Mouse (Mus musculus) embryo, embryonic 11.5 days (tissue): ENCODE results near the gene Ajap1.

Experiments used
- DNase-seq: peaks from one replicate; pipeline ENCODE4 v3.0.0-alpha.2; 2012; ENCODE audit warnings: low read depth, low spot score

The Ajap1 gene

GRCm38 (mm10) chr4:153482459-153483338 lies at the start of gene Ajap1:
Gene Ajap1 (minus strand): TSS chr4:153482811.
- no peak for DNase-seq

- DNase-seq = no peak
Measured at GRCm38 (mm10) chr4:153530536-153530935, 47.9 kb upstream of the Ajap1 start.

- DNase-seq = no peak
Measured at GRCm38 (mm10) chr4:153521601-153522000, 39.0 kb upstream of the Ajap1 start.

- no peak for DNase-seq
Measured at GRCm38 (mm10) chr4:153519888-153520287, 37.3 kb upstream of the Ajap1 start.

- no peak for DNase-seq
Measured at GRCm38 (mm10) chr4:153519289-153519688, 36.7 kb upstream of the Ajap1 start.

- no peak for DNase-seq
Measured at GRCm38 (mm10) chr4:153515786-153516185, 33.2 kb upstream of the Ajap1 start.

- no peak for DNase-seq
Measured at GRCm38 (mm10) chr4:153514071-153514470, 31.5 kb upstream of the Ajap1 start.

GRCm38 (mm10) chr4:153511530-153511929 lies 28.9 kb upstream of the Ajap1 start:
- no peak for DNase-seq

GRCm38 (mm10) chr4:153501936-153502335 lies 19.3 kb upstream of the Ajap1 start:
- no peak for DNase-seq

GRCm38 (mm10) chr4:153492444-153492843 lies 9.8 kb upstream of the Ajap1 start:
- DNase-seq = no peak

GRCm38 (mm10) chr4:153489116-153489515 lies 6.5 kb upstream of the Ajap1 start:
- no peak for DNase-seq

- no peak for DNase-seq
Measured at GRCm38 (mm10) chr4:153485913-153486312, 3.3 kb upstream of the Ajap1 start.

- peak; percentile 69 for DNase-seq
Measured at GRCm38 (mm10) chr4:153484392-153484791, 1.8 kb upstream of the Ajap1 start.

- no peak for DNase-seq
Measured at GRCm38 (mm10) chr4:153481361-153482234, 1.0 kb downstream of the Ajap1 start.

- DNase-seq = no peak
Measured at GRCm38 (mm10) chr4:153480551-153481262, 1.9 kb downstream of the Ajap1 start.

GRCm38 (mm10) chr4:153479144-153479543 lies 3.5 kb downstream of the Ajap1 start:
- no peak for DNase-seq

GRCm38 (mm10) chr4:153473480-153474252 lies 8.9 kb downstream of the Ajap1 start:
- DNase-seq = no peak

GRCm38 (mm10) chr4:153469712-153470111 lies 12.9 kb downstream of the Ajap1 start:
- DNase-seq = no peak

GRCm38 (mm10) chr4:153459934-153460333 lies 22.7 kb downstream of the Ajap1 start:
- DNase-seq = no peak

GRCm38 (mm10) chr4:153459503-153459902 lies 23.1 kb downstream of the Ajap1 start:
- no peak for DNase-seq

- DNase-seq = no peak
Measured at GRCm38 (mm10) chr4:153458821-153459220, 23.8 kb downstream of the Ajap1 start.
